Mouse (Mus musculus) v-Abl transformed pro-B cells (cell line): ENCODE results near the gene Chil4.
"Not testable (repeated sequence)": the region's sequence is repeated elsewhere in the genome, so short reads cannot be mapped to it uniquely, and the experiment has no call there.

Experiments
- in situ Hi-C, 2 experiments: fragments of 400-800 bp; cut with MboI; formaldehyde crosslinking; loops; one replicate each; pipeline ENCODE4 v1.15.1; 2025; ENCODE audit not compliant: unreplicated experiment in 2 of 2

Chil4 gene

DNA sequence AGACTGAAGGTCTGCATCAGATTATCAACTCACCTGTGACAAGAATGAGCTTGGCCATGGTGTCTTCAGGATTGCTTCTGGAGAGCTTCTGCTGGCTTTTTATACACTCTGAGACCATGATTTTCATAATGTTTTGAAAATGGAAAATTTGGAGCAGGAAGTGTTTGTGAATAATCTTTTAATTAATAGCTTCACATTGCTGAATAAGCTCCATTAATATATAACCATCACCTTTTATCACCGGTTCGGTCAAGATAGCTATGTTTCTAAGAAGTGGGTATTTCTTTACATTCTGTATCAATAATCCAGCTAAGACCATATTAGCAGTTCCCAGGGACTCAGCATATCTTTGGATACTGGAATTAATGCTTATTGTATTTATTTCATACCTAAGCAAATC lies at the start of gene Chil4:
Chil4 (minus strand) TSS at position 101 of the 400 bp plus-strand sequence.
- in situ Hi-C loops: no loop called here

DNA sequence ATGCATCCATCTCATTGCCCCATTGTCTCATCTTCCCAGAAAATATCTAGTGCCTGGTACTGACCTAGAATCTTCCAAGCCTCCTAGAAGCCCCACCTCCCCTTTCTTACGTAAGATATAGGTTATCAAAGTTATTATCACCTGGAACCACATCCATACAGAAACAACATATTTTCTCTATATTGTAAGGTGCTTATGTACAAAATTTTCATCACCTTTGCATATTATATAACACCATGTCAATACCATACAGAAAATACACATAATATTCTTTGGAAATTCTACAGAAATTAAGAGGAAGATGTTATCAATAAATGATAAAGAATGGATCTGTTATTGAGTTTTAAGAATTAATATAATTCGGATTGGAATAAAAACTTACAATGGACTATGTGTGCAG lies 46.5 kb upstream of the Chil4 start:
- in situ Hi-C loops: no loop called here

DNA sequence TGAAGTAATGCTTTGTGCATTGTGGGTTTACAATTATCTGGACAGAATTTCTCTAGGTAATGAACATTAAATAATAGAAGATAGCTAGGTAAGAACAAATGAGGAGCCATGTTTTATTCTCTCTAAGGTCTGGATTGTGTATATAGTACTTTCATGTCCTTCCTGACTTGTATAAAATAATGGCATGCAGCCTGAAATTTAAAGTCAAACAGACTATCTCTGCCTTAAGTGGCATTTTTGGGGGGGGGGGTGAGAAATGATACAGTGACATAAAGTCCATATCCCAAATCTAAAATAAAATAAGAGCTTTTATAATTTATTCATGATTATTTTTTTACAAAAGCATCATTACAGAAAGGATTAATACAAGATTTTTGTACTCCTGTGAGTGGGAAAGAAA lies 45.5 kb upstream of the Chil4 start:
- in situ Hi-C loops: no loop called here

DNA sequence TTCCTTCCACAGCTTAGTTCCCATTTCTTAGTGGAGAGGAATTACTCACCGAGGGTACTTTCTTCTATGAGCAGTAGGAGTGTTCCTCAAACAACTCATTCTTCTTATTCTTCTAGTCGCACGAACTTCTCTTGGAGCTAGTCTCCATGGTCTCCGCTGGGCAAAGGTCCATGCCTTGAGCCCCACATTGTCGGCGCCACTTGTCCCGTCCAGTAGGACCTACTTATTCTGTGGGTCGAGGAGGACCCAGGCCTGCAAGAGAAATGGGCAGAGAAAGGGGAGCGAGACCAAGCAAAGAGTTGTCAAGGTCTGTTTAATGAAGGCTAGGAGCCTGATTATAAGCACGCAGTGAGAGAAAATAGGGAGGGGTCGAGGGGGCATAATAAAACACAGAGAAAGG lies 37.8 kb upstream of the Chil4 start:
- in situ Hi-C loops: not testable (repeated sequence)

DNA sequence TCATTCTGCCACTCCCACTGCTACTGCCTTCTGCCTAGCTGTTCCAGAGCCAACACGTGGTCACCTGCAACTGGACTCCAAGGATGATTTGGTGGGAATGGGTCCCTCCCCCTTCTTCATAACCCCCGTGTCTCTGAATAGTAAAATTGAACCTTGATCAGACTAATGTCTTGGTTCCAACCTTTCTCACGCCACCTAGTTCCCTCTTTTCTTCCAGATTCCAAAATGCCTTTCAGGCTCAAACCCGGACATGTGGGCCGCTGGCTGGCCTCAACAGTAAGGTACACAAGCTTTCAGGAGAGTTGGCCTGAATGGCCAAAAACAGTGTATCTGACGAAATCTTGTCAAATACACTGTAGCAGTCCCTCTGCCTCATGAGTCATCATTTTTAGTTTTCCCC lies 33.4 kb upstream of the Chil4 start:
- in situ Hi-C loops: no loop called here

DNA sequence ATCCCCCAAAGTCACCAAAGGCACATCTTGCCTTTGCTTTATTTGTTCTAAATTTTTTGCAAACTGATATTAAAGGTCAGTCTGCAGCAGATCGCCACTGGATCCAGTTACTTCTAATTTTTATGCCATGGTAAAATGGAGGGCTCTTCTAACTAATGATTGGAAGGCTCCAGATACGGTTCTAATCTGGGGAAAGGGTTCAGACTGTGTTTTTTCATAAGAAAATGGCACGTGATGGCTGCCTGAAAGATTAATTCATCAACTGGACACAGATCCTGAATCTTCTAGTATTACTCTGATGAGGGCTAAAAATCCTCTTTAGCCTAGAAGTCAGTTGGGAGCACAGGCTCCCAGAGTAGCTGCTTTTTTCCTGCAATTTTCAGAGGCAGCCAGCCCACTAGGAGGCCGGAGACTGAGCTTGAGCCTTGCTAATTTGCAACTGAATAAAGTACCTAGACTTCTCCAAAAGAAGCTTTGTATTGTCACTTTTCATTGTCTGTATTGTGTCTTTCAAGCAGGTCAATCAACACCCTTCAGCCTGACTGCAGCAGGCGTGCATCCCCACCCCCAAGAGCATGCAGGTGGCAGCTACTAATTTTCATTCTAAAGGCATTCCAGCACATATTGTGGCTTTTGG lies 31.6 kb upstream of the Chil4 start:
- in situ Hi-C loops: not testable (repeated sequence)

DNA sequence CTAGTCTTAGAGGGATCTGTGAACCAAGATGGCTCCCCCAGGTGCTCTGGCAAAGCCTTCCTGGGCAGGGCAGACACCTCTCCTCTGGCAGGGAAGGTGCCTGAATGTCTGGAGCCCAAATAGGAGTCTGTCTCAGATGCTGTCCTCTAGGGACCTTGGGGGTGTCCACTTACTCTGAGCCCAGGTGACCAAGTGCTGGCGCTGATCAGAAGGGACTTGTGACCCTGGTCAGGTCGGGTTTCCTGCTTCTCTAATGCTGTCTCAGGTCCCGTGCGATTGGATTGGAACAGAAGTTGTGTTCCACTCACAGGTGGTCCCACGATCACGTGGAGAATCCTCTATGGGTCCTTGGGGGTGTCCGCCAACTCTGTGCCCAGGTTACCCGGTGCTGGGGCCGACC lies 28.1 kb upstream of the Chil4 start:
- in situ Hi-C loops: not testable (repeated sequence)

DNA sequence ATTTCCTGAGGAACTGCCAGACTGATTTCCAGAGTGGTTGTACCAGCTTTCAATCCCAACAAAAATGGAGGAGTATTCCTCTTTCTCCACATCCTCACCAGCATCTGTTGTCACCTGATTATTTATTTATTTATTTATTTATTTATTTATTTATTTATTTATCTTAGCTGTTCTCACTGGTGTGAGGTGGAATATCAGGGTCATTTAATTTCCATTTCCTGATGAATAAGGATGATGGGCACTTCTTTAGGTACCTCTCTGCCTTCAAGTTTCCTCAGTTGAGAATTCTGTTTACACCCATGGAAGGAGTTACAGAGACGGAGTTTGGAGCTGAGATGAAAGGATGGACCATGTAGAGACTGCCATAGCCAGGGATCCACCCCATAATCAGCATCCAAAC lies 20.9 kb upstream of the Chil4 start:
- in situ Hi-C loops: not testable (repeated sequence)

DNA sequence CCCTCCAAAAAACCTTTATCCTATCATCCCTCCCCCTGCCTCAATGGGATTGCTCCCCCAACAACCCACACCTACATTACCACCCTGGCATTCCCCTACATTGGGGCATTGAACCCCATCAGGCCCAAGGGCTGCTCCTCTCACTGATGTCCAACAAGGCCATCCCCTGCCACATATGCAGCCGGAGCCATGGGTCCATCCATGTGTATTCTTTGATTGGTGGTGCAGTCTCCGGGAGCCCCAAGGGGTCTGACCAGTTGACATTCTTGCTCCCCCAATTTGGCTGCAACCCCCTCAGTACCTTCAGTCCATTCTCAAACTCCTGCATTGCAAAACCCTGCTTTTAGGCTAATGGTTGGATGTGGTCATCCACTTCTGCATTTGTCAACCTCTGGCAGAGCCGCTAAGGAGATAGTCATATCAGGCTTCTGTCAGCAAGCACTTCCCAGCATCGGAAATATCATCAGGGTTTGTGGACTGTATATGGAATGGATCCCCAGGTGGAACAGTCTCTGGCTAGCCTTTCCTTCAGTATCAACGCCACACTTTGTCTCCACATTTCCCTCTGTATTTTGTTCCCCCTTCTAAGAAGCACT lies 20.0 kb upstream of the Chil4 start:
- in situ Hi-C loops: no loop called here

DNA sequence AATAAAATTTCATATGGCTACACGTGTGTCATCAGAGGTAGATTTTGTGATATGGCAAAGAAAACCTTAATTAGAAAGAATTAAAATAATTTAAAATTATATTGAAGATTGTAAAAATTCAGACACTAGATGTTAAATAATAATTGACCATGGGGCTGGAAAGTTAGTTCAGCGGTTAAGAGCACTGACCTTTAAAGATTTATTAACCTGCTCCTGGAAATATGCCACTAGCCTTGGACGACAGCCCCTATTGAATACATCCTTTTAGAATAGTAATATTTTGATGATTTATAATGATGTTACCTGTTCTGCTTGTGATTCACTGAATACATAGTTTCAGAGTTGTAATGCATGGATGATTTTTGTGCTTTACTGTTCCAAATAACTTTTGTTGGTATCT lies 4.1 kb upstream of the Chil4 start:
- in situ Hi-C loops: not testable (repeated sequence)

DNA sequence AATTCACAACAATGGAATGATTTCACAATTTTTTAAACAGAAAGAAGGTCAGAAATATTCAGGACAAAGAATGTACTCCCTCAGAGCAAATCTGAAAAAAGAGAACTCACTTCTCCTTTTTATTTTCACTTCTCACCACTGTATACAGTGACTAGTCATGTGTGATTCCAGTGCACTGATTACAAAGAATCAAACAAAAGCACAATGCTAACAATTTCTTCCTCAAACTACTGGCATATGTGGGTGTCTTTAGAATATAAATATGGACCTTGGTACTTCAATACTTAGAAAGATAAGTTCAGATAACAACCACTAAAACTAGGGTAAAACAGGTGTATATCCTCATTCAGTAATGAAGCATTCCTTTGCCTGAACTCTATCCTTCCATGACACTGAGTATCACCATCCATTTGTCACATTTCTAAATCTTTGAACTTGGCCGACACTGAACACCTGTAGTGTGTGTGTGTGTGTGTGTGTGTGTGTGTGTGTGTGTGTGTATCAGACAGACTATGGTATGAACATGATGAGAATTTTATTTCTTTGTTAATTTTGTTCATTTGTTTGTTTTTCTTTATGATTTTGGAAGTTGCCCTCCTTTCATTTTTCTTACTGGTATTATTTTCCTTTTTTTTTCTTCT lies 2.4 kb upstream of the Chil4 start:
- in situ Hi-C loops: no loop called here

DNA sequence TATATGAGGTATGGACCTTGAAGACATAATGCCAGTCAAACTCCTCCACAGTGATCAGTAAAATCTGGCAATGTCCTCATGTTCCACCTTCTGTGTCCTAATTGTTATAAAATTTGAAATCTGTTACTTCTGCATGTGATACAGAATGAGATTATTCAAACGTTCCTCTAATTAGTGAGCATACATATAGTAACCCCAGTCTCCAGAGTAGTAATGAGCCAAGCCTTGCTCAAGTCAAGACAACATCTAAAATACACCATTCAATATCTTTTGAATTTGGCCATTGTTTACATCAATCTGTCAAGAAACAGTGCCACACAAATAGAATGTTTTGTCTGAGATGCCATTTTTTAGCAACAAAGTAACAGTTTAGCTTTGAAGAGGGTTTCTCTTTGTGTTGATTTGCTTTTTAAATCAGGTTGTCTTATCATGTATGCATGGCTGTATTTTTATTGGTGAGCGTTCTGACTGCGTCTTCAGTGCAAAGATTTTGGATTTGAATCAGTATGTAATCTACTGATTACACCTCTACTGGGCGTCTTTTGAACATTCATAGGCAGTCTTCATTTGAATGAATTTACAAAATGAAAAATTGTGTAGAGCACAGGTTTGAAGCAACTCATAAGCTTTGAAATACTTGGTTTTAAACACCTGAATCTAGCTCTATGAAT lies 888 bp downstream of the Chil4 start:
- in situ Hi-C loops: not testable (repeated sequence)

DNA sequence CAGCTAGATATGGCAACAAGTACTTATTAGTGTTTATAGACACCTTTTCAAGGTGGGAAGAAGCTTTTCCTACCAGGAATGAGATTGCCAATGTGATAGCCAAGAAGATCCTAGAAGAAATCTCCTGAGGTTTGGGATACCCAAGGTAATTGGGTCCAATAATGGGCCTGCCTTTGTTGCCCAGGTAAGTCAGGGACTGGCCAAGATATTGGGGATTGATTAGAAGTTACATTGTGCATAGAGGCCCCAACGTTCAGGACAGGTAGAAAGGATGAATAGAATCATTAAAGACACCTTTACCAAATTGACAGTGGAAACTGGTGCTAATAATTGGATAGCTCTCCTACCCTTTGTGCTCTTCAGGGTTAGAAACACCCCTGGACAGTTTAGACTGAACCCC lies 21.3 kb downstream of the Chil4 start:
- in situ Hi-C loops: not testable (repeated sequence)

DNA sequence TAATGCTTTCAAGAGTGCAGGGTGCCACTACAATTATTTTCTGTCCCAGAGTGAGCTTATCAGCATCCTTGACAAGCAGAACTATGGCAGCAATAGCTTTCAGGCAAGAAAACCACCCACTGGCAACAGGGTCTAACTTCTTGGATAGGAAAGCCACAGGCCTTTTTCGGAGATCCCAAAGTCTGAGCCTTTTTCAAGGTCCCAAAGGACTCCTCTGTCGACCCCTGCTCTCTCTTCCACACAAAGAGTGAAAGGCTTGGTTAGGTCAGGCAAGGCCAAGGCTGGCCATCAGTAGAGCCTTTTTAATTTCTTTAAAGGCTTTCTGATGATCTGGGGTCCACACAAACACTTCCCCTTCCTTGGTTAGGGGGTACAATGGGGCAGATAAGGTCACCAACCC lies 22.1 kb downstream of the Chil4 start:
- in situ Hi-C loops: not testable (repeated sequence)

DNA sequence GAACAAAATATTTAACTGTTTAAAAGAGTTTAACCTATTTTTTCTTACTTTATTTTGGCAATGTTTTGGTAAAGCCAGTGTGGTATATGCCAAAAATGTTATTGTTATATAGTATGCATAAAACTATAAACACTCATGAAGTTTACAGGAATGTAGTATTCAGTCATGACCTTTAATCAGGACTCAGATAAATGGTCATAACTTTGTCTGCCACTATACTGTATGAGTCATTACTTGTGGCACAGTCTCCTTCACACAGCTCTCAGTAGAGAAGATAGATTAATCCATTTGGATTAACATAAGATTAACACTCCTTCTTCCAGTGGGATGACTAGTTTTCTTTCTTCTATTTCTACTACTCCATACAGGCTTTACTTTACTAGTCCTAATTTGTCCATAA lies 23.0 kb downstream of the Chil4 start:
- in situ Hi-C loops: no loop called here

DNA sequence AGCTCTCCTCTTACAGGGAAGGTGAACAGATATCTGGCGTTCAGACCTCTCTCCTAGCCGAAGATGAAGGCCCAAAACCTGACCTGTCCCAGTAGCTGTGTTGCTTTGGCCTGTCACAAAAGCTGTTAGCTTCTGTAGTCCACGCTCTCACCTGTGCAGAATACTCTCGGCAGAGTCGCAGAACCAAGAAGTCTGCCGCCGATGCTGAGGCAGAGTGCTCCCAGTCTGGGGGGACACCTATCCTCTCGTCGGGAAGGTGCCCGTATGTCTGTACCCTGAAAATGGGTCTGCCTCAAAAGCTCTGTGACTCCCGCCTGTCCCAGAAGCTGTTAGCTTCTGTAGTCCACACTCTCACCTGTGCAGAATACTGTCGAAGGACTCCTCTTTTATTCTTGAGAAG lies 23.8 kb downstream of the Chil4 start:
- in situ Hi-C loops: no loop called here

DNA sequence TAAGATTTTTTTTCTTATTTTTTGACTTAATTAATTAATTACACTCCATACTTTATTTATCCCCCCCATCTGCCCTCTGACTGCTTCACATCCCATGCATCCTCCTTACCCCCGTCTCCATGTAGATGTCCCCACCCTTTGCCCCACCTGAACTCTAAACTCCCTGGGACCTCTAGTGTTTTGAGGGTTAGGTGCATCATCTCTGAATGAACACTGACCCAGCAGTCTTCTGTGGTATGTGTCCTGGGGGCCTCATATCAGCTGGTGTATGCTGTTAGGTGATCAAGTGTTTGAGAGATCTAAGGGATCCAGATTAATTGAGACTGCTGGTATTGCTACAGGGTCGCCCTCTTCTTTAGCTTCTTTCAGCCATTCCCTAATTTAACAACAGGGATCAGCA lies 31.3 kb downstream of the Chil4 start:
- in situ Hi-C loops: no loop called here

DNA sequence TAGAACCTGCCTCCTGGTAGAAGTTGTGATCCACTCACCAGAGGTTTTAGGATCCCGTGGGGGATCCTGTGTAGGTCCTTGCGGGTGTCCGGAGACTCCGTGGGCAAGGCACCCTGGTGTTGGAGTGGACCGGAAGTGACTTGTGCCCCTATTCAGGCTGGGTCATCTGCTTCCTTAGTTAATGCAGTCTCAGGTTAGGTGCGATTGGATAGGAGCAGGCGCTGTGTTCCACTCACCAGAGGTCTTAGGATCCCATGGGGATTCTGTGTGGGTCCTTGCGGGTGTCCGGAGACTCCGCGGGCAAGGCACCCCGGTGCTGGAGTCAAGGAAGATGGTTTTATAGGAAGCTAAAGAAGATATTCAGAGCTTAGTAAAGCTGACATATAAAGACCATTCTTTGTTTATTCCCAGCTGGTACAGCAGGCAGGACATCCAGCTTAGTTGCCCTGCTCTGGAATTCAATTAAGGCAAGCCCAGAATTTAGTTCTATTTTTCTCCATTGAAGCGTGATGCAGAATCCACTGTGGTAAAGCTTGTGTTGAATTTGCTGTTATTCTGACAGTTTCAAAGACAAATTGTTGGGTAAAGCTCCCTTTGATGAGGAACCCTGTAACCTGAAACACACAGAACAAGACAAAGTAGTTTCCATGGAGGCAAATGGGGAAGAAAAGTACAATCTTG lies 41.7 kb downstream of the Chil4 start:
- in situ Hi-C loops: no loop called here

DNA sequence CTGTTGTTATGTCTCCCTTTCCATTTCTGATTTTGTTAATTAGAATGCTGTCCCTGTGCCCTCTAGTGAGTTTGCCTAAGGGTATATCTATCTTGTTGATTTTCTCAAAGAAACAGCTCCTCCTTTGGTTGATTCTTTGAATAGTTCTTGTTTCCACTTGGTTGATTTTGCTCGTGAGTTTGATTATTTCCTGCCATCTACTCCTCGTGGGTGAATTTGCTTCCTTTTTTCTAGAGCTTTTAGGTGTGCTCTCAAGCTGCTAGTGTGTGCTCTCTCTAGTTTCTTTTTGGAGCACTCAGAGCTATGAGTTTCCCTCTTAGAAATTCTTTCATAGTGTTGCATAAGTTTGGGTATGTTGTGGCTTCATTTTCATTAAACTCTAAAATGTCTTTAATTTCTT lies 44.3 kb downstream of the Chil4 start:
- in situ Hi-C loops: not testable (repeated sequence)

DNA sequence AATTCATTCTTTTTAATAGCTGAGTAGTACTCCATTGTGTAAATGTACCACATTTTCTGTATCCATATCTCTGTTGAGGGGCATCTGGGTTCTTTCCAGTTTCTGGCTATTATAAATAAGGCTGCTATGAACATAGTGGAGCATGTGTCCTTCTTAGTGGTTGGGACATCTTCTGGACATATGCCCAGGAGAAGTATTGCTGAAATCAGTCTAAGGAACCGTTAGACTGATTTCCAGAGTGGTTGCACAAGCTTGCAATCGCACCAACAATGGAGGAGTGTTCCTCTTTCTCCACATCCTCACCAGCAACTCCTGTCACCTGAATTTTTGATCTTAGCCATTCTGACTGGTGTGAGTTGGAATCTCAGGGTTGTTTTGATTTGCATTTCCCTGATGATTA lies 46.8 kb downstream of the Chil4 start:
- in situ Hi-C loops: not testable (repeated sequence)

DNA sequence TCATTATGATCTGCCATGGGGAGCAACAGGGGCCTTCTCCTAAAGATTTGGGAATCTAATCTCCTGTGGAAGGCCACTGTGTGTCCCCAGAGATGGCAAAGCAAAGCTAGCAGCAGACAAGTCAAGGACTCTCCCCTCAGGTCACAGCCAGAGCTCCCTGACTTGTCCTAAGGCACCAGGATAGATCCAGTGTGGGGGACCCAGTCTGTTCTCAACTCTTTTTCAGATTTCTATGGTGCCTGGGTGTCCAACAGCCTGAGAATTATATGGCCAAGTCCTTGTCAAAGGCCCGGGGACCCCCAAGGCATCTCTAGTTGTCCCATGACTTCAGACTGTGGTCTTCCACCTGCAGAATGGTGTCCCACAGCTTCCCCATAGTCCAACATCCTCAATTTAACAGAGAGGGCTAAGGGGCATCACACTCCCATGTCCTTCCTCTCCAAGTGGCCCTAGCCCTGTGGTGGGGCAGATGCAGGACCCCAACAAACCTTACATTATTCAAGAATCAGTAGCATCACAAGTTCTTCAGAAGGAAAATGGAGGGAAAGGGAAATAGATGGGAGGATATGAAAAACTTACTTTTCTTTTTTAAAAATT lies 48.1 kb downstream of the Chil4 start:
- in situ Hi-C loops: no loop called here
